Mouse (Mus musculus) midbrain, embryonic 10.5 days (tissue): Measurements from ENCODE around the gene Bpgm. TPM values are rescaled to one million over a fixed set of nuclear protein-coding genes. Genes with fewer than 3 reads are reported as not detected.

Source experiments
- DNase-seq: peaks from one replicate; pipeline ENCODE4 v3.0.0-alpha.2; 2017; ENCODE audit warnings: low spot score
- H3K27ac ChIP-seq: fragments of 300-500 bp; sonication (generic); replicated peaks from 2 replicates; pipeline ENCODE4 v1.5.1; 2016; ENCODE audit warnings: mild to moderate bottlenecking
- H3K27me3 ChIP-seq: fragments of 300-500 bp; sonication (generic); 2 replicates; pipeline ENCODE4 v1.6.1; 2016; ENCODE audit warnings: low read depth, mild to moderate bottlenecking; ENCODE audit not compliant: poor library complexity, severe bottlenecking
- H3K36me3 ChIP-seq: fragments of 300-500 bp; sonication (generic); 2 replicates; pipeline ENCODE4 v1.6.1; 2016; ENCODE audit warnings: mild to moderate bottlenecking, moderate library complexity
- H3K4me1 ChIP-seq: fragments of 300-500 bp; sonication (generic); 2 replicates; pipeline ENCODE4 v1.6.1; 2016
- H3K4me3 ChIP-seq: fragments of 300-500 bp; sonication (generic); 2 replicates; pipeline ENCODE4 v1.5.1; 2016; ENCODE audit warnings: mild to moderate bottlenecking, moderate library complexity
- H3K9me3 ChIP-seq: fragments of 300-500 bp; sonication (generic); replicated peaks from 2 replicates; pipeline ENCODE4 v1.6.1; 2016; ENCODE audit warnings: mild to moderate bottlenecking
- WGBS: fragments of 180-500 bp; shearing (Covaris S2); methylation state at CpG from one replicate; pipeline ENCODE4 v1.1.7; 2016; 5-methylcytosine and 5-hydroxymethylcytosine counted together
- polyA plus RNA-seq: library from polyadenylated mRNA; unstranded; fragments of >200 nt; fragmentation: Nextera tagmentation; extraction: Ambion mirVana; gene quantifications from 2 replicates; pipeline ENCODE4 v1.2.1, GENCODE M21; 2016

The Bpgm gene
- polyA plus RNA-seq, result 57.2 and 66.0 TPM in 2 replicates

GRCm38 (mm10) chr6:34475974-34476794 is at the start of gene Bpgm:
Bpgm (plus strand) TSS chr6:34476207.
- H3K27me3 ChIP-seq, result no peaks in the 10 kb centered on the region
- H3K9me3 ChIP-seq, result no peaks in the 10 kb centered on the region
- peak; percentile 95 for DNase-seq
- no peaks in the 10 kb centered on the region for H3K36me3 ChIP-seq
- H3K27ac ChIP-seq, result peak within 1 kb of the TSS; percentile 90
- whole genome bisulfite sequencing, result under 1% methylated on average over 35 of the region's 35 CpGs
- H3K4me3 ChIP-seq, result peak within 1 kb of the TSS; percentile 74
- H3K4me1 ChIP-seq, result peaks cover 48% of the 10 kb centered on the region

GRCm38 (mm10) chr6:34439006-34439405 is 37.0 kb upstream of the Bpgm start:
- Histone ChIP-seq H3K27me3 (no peaks in the 10 kb centered on the region), H3K27ac (no peak overlapping the region), H3K4me1 (peaks cover 5% of the 10 kb centered on the region; the same call in 1 of the 2 replicates), H3K4me3 (no peak overlapping the region), H3K9me3 (no peaks in the 10 kb centered on the region), H3K36me3 (no peaks in the 10 kb centered on the region)
- 78% methylated on average over 2 of the region's 2 CpGs for WGBS
- DNase-seq, result no peak

- WGBS, result 79% methylated on average over 9 of the region's 9 CpGs
- H3K27ac ChIP-seq, result no peak overlapping the region
- no peaks in the 10 kb centered on the region for H3K9me3 ChIP-seq
- no peak overlapping the region for H3K4me3 ChIP-seq
- no peaks in the 10 kb centered on the region for H3K27me3 ChIP-seq
- H3K4me1 ChIP-seq, result peaks cover 4% of the 10 kb centered on the region; the same call in 1 of the 2 replicates
- H3K36me3 ChIP-seq, result no peaks in the 10 kb centered on the region
- no peak for DNase-seq
Observed at GRCm38 (mm10) chr6:34441556-34442257, 34.3 kb upstream of the Bpgm start.

- no peak overlapping the region for H3K4me3 ChIP-seq
- H3K4me1 ChIP-seq, result no peaks in the 10 kb centered on the region
- 81% methylated on average over 2 of the region's 2 CpGs for WGBS
- H3K9me3 ChIP-seq, result no peaks in the 10 kb centered on the region
- H3K36me3 ChIP-seq, result no peaks in the 10 kb centered on the region
- no peaks in the 10 kb centered on the region for H3K27me3 ChIP-seq
- no peak overlapping the region for H3K27ac ChIP-seq
- no peak for DNase-seq
Observed at GRCm38 (mm10) chr6:34443791-34444190, 32.2 kb upstream of the Bpgm start.

GRCm38 (mm10) chr6:34447961-34448360 is 28.0 kb upstream of the Bpgm start:
- no peaks in the 10 kb centered on the region for H3K4me1 ChIP-seq
- no peaks in the 10 kb centered on the region for H3K36me3 ChIP-seq
- DNase-seq, result peak; percentile 57
- no peaks in the 10 kb centered on the region for H3K9me3 ChIP-seq
- H3K27me3 ChIP-seq, result no peaks in the 10 kb centered on the region
- H3K27ac ChIP-seq, result no peak overlapping the region
- H3K4me3 ChIP-seq, result no peak overlapping the region
- 12% methylated on average over 2 of the region's 2 CpGs for WGBS

GRCm38 (mm10) chr6:34448696-34449095 is 27.3 kb upstream of the Bpgm start:
- Histone ChIP-seq H3K36me3 (no peaks in the 10 kb centered on the region), H3K4me1 (no peaks in the 10 kb centered on the region), H3K27me3 (no peaks in the 10 kb centered on the region), H3K4me3 (no peak overlapping the region), H3K9me3 (no peaks in the 10 kb centered on the region), H3K27ac (no peak overlapping the region)
- DNase-seq, result no peak
- WGBS, result 83% methylated on average over 1 of the region's 1 CpGs

GRCm38 (mm10) chr6:34452963-34453770 is 22.8 kb upstream of the Bpgm start:
- no peak for DNase-seq
- 72% methylated on average over 7 of the region's 7 CpGs for WGBS
- no peak overlapping the region for H3K4me3 ChIP-seq
- H3K27me3 ChIP-seq, result no peaks in the 10 kb centered on the region
- H3K4me1 ChIP-seq, result no peaks in the 10 kb centered on the region
- H3K36me3 ChIP-seq, result no peaks in the 10 kb centered on the region
- no peaks in the 10 kb centered on the region for H3K9me3 ChIP-seq
- no peak overlapping the region for H3K27ac ChIP-seq

- Histone ChIP-seq H3K36me3 (no peaks in the 10 kb centered on the region), H3K9me3 (no peaks in the 10 kb centered on the region), H3K27ac (no peak overlapping the region), H3K4me1 (no peaks in the 10 kb centered on the region), H3K27me3 (no peaks in the 10 kb centered on the region), H3K4me3 (no peak overlapping the region)
- no peak for DNase-seq
Observed at GRCm38 (mm10) chr6:34459456-34459855, 16.6 kb upstream of the Bpgm start.

GRCm38 (mm10) chr6:34460651-34461050 is 15.4 kb upstream of the Bpgm start:
- Histone ChIP-seq H3K36me3 (no peaks in the 10 kb centered on the region), H3K9me3 (no peaks in the 10 kb centered on the region), H3K4me3 (no peak overlapping the region), H3K4me1 (no peaks in the 10 kb centered on the region), H3K27ac (no peak overlapping the region), H3K27me3 (no peaks in the 10 kb centered on the region)
- WGBS, result 64% methylated on average over 4 of the region's 4 CpGs
- no peak for DNase-seq

- no peak overlapping the region for H3K27ac ChIP-seq
- H3K27me3 ChIP-seq, result no peaks in the 10 kb centered on the region
- WGBS, result 93% methylated on average over 4 of the region's 4 CpGs
- H3K9me3 ChIP-seq, result no peaks in the 10 kb centered on the region
- DNase-seq, result no peak
- H3K36me3 ChIP-seq, result no peaks in the 10 kb centered on the region
- H3K4me1 ChIP-seq, result no peaks in the 10 kb centered on the region
- no peak overlapping the region for H3K4me3 ChIP-seq
Observed at GRCm38 (mm10) chr6:34463582-34463981, 12.4 kb upstream of the Bpgm start.

- DNase-seq, result no peak
- H3K27me3 ChIP-seq, result no peaks in the 10 kb centered on the region
- no peaks in the 10 kb centered on the region for H3K36me3 ChIP-seq
- H3K27ac ChIP-seq, result no peak overlapping the region
- no peaks in the 10 kb centered on the region for H3K9me3 ChIP-seq
- H3K4me1 ChIP-seq, result peaks cover 8% of the 10 kb centered on the region
- H3K4me3 ChIP-seq, result no peak overlapping the region
- WGBS, result 88% methylated on average over 12 of the region's 12 CpGs
Observed at GRCm38 (mm10) chr6:34471434-34472110, 4.4 kb upstream of the Bpgm start.

- H3K9me3 ChIP-seq, result no peaks in the 10 kb centered on the region
- DNase-seq, result no peak
- no peak overlapping the region for H3K4me3 ChIP-seq
- H3K4me1 ChIP-seq, result peaks cover 24% of the 10 kb centered on the region
- H3K36me3 ChIP-seq, result no peaks in the 10 kb centered on the region
- no peak overlapping the region for H3K27ac ChIP-seq
- no peaks in the 10 kb centered on the region for H3K27me3 ChIP-seq
- 85% methylated on average over 1 of the region's 1 CpGs for WGBS
Observed at GRCm38 (mm10) chr6:34473346-34473745, 2.7 kb upstream of the Bpgm start.
